Mouse (Mus musculus): ENCODE measurements around the gene Apoh. TPM values are rescaled to one million over a fixed set of nuclear protein-coding genes. Genes with fewer than 3 reads are reported as not detected.
A peak's percentile ranks its signal among the peaks of the same experiment; 100 is the strongest.

Gene Apoh
- under 1 TPM; 0.79 to 0.89 TPM for total RNA-seq (2021)

- intact Hi-C loops (cut with DNase I) = loop anchor here (5.0 to 10.0 kb wide), 3 partner anchors 121 to 308 kb away; no protein-coding TSS in a partner anchor
- peak; percentile 31 to 59 for DNase-seq (ENCODE audit: low spot score in 2 of 2)
Measured at GRCm38 (mm10) chr11:108342781-108343768, at the start of gene Apoh. Gene Apoh, plus strand, starts transcription at chr11:108343354.

- intact Hi-C loops (cut with DNase I) = no loop called here
- no peak for DNase-seq (ENCODE audit: low spot score in 2 of 2)
Measured at GRCm38 (mm10) chr11:108293843-108294242, 49.3 kb upstream of the Apoh start.

GRCm38 (mm10) chr11:108294305-108294813 is 48.8 kb upstream of the Apoh start:
- intact Hi-C loops (cut with DNase I) = no loop called here
- DNase-seq (ENCODE audit: low spot score in 2 of 2) = no peak

GRCm38 (mm10) chr11:108295373-108295772 is 47.8 kb upstream of the Apoh start:
- DNase-seq (ENCODE audit: low spot score in 2 of 2) = no peak
- intact Hi-C loops (cut with DNase I) = no loop called here

GRCm38 (mm10) chr11:108297956-108298355 is 45.2 kb upstream of the Apoh start:
- no peak for DNase-seq (ENCODE audit: low spot score in 2 of 2)
- intact Hi-C loops (cut with DNase I) = no loop called here

GRCm38 (mm10) chr11:108299913-108300312 is 43.2 kb upstream of the Apoh start:
- intact Hi-C loops (cut with DNase I) = no loop called here
- no peak for DNase-seq (ENCODE audit: low spot score in 2 of 2)

- intact Hi-C loops (cut with DNase I) = no loop called here
- DNase-seq (ENCODE audit: low spot score in 2 of 2) = no peak
Measured at GRCm38 (mm10) chr11:108300443-108300842, 42.7 kb upstream of the Apoh start.

GRCm38 (mm10) chr11:108301036-108301435 is 42.1 kb upstream of the Apoh start:
- no peak for DNase-seq (ENCODE audit: low spot score in 2 of 2)
- intact Hi-C loops (cut with DNase I) = no loop called here

- DNase-seq (ENCODE audit: low spot score in 2 of 2) = no peak
- intact Hi-C loops (cut with DNase I) = no loop called here
Measured at GRCm38 (mm10) chr11:108301796-108302490, 41.2 kb upstream of the Apoh start.

GRCm38 (mm10) chr11:108303787-108304186 is 39.4 kb upstream of the Apoh start:
- no peak for DNase-seq (ENCODE audit: low spot score in 2 of 2)
- intact Hi-C loops (cut with DNase I) = no loop called here

GRCm38 (mm10) chr11:108307258-108307657 is 35.9 kb upstream of the Apoh start:
- no peak for DNase-seq (ENCODE audit: low spot score in 2 of 2)
- intact Hi-C loops (cut with DNase I) = no loop called here

- intact Hi-C loops (cut with DNase I) = no loop called here
- no peak for DNase-seq (ENCODE audit: low spot score in 2 of 2)
Measured at GRCm38 (mm10) chr11:108308253-108308652, 34.9 kb upstream of the Apoh start.

GRCm38 (mm10) chr11:108309791-108310190 is 33.4 kb upstream of the Apoh start:
- DNase-seq (ENCODE audit: low spot score in 2 of 2) = no peak
- intact Hi-C loops (cut with DNase I) = no loop called here

- no peak for DNase-seq (ENCODE audit: low spot score in 2 of 2)
- intact Hi-C loops (cut with DNase I) = no loop called here
Measured at GRCm38 (mm10) chr11:108311912-108312311, 31.2 kb upstream of the Apoh start.

GRCm38 (mm10) chr11:108312516-108312915 is 30.6 kb upstream of the Apoh start:
- intact Hi-C loops (cut with DNase I) = no loop called here
- no peak for DNase-seq (ENCODE audit: low spot score in 2 of 2)

GRCm38 (mm10) chr11:108315736-108316135 is 27.4 kb upstream of the Apoh start:
- no peak for DNase-seq (ENCODE audit: low spot score in 2 of 2)
- intact Hi-C loops (cut with DNase I) = no loop called here

- intact Hi-C loops (cut with DNase I) = no loop called here
- no peak for DNase-seq (ENCODE audit: low spot score in 2 of 2)
Measured at GRCm38 (mm10) chr11:108317878-108318277, 25.3 kb upstream of the Apoh start.

GRCm38 (mm10) chr11:108319162-108319561 is 24.0 kb upstream of the Apoh start:
- intact Hi-C loops (cut with DNase I) = no loop called here

GRCm38 (mm10) chr11:108320561-108320960 is 22.6 kb upstream of the Apoh start:
- intact Hi-C loops (cut with DNase I) = no loop called here
- DNase-seq (ENCODE audit: low spot score in 2 of 2) = no peak

More at GRCm38 (mm10) chr11:108319162-108319561, 24.0 kb upstream of the Apoh start:
- DNase-seq (ENCODE audit: low spot score in 2 of 2) = no peak

- intact Hi-C loops (cut with DNase I) = no loop called here
- no peak for DNase-seq (ENCODE audit: low spot score in 2 of 2)
Measured at GRCm38 (mm10) chr11:108322156-108322555, 21.0 kb upstream of the Apoh start.
